Mouse (Mus musculus) small intestine, adult 2 months (tissue): ENCODE measurements at regions not wholly inside any gene's neighbourhood (a gene's known extent, or its start where the extent isn't known, plus 50 kb on each side); places are given as distances from the start of the nearest gene placed in this dataset.

Source experiments
- CTCF ChIP-seq: fragments of 200-500 bp; IDR thresholded peaks from 2 replicates; pipeline ENCODE4 v1.5.1; 2012; ENCODE audit warnings: low read depth, mild to moderate bottlenecking, control low read depth, inconsistent platforms, low read length, moderate library complexity, mixed read lengths; ENCODE audit not compliant: insufficient replicate concordance, insufficient read length; ENCODE audit errors: extremely low read depth
- POLR2A ChIP-seq: fragments of 200-500 bp; IDR thresholded peaks from 2 replicates; pipeline ENCODE4 v1.6.1; 2012; ENCODE audit warnings: low read depth, mild to moderate bottlenecking, control low read depth, inconsistent platforms, low read length, moderate library complexity

DNA sequence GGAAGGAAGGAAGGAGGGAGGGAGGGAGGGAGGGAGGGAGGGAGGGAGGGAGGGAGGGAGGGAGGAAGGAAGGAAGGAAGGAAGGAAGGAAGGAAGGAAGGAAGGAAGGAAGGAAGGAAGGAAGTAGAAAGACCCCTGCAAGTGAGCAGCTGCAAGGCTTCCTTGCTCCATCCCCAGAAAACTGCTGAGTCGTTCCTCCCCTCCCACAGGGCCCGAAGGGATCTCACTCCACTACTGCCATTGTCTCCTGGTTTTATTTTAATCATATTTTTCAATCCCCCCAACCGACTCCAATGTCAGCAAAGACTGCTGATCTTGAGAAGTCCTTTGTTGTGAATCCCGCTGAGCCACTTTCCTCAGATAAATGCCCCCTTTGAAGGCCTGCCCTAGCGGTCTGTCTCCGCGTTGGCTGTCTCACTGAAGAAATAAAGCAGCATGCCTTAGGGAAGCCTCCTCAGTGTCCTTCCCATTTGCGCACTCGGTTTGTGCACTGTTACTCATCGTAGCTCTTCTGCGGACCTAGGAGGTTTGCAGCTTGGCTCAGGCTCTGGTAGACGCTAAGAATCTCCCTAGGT, 266.1 kb upstream of the Slc7a11 start:
- TF ChIP-seq POLR2A (no peak), CTCF (no peak)
